Mouse (Mus musculus): ENCODE data around the gene Prune1.

Prune1 gene

DNA sequence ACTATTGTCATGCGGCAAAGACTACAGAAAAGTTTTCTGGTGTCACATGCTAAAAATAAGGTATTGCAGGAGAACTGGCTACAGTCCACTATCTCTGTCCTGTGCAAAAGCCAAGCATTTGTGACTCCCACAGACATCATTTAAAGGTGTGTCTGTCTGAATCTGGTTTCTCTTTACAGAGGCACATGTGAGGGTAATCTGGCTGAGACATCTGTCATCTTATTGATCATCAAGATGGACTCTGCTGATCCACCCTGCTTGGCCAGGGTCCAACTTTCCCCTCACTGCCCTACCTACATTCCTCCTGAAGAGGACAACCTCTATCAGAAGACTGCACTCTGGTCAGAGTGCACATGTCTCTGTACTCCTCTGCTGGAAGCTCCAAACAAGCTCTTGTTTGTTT, 4.7 kb downstream of the Prune1 start:
- DNase-seq (ENCODE audit: low read depth, low spot score), result no peak

DNA sequence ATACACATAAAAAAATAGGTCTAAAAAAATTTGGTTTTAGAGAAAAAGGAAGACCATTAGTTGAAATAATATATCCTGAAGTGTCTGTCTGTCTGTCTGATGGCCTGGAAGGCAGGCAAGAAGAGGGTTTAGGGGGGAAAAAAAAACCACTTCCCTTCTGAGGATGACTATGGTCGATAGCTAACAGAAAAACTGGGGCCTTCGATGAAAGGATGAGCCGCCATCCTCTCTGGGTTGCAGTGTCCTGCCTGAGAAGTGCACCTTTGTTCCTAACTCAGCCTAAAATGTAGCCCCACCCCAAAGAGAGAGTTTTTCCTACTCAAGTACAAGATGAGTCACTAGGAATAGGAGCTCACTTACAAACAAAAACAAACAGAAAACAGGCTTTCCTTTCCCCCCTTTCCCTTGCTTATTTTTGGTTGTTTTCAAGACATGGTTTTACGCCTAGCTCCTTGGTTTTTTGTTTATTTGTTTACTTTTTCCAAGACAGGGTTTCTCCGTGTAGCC, 5.4 kb downstream of the Prune1 start:
- DNase-seq (ENCODE audit: low read depth, low spot score), result no peak

DNA sequence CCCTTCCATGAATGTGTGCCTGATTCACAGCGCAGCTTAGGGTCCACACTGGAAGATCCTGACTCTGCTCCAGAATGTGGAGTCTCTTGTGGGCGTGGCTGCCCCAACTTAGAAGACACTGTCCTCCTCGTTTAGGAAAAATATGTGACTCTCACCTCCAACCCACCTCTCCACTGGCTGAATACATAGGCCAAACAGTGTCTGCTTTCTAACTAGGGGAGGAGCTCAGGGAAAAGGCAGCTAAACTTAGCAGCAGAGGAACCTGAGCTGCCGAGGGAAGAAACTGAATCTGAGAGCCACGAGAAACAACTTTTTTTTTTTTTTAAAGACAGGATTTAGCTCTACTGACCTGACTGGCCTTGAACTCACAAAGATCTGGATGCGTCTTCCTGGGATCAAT, 6.7 kb downstream of the Prune1 start:
- no peak for DNase-seq (ENCODE audit: low read depth, low spot score)

DNA sequence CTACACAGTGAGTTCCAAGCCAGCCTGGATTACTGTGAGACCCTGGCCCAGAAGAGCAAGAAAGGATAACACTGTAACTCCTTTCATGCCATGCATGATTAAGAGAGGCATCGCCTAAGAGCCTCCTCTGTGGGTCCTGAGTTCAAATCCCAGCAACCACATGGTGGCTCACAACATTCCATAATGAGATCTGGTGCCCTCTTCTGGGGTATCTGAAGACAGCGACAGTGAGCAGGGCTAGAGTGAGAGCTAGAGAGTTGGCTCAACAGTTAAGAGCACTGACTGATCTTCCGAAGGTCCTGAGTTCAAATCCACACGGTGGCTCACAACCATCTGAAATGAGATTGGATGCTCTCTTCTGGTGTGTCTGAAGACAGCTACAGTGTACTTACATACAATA, 7.4 kb downstream of the Prune1 start:
- no peak for DNase-seq (ENCODE audit: low read depth, low spot score)

DNA sequence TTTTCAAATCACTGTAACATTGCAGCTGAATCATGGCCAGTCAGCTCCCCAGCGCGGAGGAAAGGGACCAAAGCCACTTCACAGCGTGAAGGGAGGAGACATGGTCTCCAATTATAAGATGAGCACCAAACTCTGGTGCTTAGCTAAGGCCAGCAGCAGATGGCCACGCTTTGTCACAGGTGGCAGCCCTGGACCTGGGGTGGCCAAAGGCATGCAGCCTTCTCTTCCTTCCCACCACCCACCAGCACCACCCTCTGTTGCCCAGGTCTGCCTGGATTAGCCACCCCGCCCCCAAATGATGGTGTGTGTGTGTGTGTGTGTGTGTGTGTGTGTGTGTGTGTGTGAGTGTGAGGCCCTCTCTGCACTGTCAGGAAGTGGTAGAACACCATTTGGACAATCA, 8.4 kb downstream of the Prune1 start:
- no peak for DNase-seq (ENCODE audit: low read depth, low spot score)

DNA sequence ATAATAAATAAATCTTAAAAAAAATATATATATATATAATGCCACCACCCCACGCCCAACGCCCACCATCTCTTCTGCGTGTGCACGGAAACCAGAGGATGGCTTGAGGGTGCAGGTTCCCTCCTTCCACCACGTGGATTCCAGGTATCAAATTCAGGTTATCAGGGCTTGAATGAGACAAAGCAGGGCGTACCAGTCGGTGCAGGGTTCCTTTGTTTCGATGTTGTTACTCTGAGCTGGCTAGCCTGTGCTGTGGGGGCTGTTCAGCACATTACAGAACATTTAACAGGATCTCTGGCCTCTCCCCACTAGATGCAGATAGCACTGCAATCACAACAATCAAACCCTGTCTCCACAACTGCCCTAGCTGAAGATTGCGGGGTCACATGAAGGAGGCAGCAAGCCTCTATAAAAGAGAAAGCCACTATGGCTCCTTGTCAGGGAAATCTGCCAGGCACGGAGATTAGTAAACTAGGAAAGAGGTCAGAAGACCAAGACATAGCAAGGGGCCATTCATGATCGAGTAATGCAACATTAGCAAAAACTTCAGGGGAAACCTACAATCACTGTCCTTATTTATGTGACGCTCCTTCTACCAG, 11.0 kb downstream of the Prune1 start:
- no peak for DNase-seq (ENCODE audit: low read depth, low spot score)

DNA sequence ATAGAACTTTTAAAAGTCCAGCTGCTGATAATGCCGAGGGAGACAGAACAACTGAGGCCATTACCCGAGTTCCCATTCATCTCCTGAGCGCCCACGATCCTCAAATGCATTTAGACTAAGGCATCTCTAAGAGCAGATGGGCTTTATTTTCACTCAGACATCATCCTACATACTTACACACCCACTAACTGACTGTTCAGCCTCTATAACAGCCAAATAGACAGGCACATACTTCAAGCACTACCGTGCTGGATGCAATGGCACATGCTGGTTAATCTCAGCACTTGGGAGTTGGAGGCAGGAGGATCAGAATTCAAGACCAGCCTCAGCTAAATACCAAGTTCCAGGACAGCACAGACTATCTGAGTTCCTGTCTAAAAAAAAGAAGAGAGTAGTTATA, 12.1 kb downstream of the Prune1 start:
- no peak for DNase-seq (ENCODE audit: low read depth, low spot score)

DNA sequence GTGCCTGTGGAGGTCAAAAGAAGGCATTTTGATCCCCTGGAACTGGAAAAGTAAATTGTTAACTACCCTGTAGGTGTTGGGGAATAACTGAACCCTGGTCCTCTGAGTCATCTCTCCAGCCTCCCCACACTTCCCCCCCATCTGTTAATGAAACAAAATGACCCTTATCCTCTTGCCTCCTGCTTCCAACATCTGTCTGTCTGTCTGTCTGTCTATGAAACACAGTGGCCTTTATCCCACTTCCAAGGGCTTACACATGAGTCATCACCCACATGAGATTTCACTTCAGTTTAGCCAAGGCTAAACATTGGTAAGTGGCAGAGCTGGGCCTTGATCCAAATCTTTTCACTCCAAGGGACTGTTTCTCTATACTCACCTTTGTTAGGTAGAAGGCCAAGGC, 14.0 kb downstream of the Prune1 start:
- DNase-seq (ENCODE audit: low read depth, low spot score), result no peak

DNA sequence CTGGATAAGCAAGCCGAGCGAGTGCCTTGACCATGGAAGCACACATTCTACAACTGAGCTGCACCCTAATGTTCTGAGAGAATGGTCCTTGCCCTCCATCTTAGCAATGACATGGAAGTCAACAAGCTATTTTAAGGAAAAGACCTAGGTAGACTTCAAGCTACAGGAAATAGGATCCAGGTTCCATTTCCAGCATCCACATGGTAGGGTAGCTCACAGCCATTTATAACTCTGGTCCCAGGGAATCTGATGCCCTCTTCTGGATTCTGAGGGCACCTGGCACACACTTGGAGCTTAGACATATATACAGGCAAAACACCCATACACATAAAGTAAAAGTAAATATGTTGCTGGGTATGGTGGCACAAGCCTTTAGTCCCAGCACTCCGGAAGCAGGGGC, 15.8 kb downstream of the Prune1 start:
- DNase-seq (ENCODE audit: low read depth, low spot score), result no peak

DNA sequence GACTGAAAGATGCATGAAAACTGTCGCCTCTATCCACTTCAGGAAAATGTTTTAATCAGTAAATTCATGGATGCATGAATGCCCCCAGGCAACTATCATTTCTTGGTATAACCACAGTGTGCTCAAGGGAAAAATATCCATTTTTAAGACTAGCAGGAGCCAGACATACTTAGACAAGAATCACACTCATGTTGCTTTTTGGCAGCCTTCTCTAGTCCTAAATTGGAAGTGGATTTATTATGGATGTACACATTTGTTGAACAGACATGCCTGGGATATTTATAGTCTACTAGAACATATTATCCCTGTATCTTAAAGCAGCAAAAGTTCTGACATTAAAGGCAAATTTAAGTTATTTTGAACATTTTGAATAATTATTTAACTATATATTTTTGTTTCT, 17.2 kb downstream of the Prune1 start:
- no peak for DNase-seq (ENCODE audit: low read depth, low spot score)

DNA sequence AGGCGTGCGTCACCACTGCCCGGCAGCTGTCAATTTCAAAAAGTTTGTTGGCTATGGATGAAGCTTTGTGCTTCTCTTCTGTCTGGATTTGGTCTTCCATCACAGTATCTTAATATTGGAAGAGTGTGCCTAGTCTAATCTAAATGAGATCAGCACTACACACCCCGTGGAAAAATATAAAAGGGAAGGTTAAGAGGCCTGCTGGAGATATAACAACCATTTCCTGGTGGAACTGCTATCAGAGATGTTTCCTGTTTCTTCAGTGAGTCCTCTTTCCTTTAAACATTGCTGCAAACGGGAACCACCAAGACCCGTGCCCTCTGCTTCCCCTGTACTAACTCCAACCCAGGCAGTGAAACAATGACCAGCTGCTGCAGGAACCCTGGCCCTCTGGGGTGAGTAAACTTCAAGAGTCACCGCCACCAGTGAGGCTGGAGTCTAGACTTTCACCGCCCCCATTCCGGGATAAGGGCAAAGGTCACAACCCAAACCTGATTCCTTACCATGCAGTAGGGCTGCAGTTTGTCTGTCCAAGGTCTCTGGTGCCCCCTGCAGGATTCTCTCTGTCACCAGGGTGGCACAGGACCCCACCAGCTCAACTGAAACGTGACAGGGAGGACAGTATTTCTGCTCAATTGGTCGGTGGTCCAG, 18.7 kb downstream of the Prune1 start:
- no peak for DNase-seq (ENCODE audit: low read depth, low spot score)

DNA sequence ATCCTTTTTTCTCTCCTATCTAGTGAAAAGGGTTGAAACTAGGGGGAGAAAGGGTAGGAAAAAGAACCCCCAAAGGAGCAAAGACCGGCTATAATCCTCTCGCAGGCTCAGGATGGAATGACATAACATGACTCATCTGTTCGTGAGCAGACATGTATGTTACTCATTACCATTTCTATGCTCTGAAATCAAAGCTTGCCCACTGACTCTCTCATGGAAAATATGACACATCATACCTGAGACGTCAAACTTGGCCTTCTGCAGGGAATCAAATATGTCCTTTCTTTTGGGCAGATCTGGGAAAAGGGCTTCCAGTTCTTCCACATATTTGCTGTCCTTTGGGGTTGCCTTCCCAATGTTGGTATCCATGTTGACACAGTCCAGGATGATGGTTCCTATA, 19.9 kb downstream of the Prune1 start:
- DNase-seq (ENCODE audit: low read depth, low spot score), result no peak

DNA sequence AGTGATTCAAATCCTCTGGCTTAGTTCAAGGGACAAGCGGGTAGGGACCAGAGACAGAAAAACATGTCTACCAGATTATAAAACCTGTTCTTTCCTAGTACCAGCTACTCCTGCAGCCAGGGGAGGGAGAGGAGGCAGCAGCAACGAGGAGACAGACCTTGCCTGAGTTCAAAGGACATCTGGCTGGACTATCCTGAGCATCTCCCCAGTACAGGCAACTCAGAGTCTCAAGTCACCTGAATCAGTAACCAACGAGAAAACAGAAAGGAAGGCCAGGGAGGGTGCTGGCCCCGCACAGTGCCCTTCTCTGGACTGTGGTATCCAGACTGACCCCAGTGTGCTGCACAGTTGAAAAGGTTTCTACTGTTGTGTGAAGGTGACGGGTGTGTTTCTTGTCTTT, 24.9 kb downstream of the Prune1 start:
- DNase-seq (ENCODE audit: low read depth, low spot score), result no peak

DNA sequence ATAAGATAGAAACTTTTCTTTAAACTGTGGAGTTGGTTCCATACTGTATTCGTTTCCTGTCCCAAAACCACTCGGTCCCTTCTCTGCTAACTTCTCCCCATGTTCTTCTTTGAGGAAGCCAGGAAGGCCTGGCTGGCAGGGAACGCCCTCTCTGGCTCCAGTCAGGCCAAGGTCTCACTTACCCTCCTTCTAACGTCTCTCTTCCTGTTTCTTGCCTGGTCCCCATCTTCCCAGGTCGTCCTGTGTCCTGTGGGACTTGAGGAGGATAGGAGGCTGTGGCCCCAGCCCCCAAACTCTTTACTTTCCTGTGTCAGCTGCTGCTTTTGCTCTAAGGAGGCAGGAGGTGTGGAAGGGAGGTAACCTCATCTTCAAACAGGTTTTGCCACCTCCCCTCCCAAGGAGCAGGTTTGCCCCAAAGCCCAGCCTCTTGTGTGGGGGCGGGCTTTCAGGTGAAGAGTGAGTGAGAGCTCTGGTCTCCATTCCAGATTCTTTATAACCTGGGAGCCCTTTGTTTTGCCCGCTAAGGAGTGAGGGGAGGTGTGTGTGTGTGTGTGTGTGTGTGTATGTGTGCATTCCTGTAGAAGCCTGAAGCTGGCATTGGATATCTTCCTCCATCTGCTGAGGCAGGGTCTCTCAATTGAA, 31.0 kb downstream of the Prune1 start, which contains the start of gene Bnipl:
Gene Bnipl, minus strand, starts transcription at position 411 of the 642 bp plus-strand sequence.
- DNase-seq (ENCODE audit: low read depth, low spot score), result no peak

DNA sequence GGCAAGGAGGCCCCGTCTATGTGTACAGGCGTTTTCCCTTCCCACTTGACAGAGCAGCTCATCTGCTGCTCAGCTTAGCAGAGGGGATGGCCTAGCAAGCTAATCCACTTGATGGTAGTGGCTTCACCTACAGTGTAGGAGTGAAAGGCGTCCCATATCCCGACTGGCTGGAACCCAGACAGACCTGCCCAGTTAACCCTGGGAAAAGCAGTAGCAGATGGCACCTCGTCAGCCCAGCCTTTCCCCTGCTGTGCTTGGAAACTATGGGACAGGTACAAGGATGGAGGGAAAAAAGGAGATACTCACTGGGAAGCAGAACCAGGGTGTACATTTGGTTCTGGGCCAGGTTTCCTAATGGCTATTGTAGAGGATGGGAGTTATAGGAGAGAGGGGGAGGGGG, 31.5 kb downstream of the Prune1 start:
- DNase-seq (ENCODE audit: low read depth, low spot score), result no peak

DNA sequence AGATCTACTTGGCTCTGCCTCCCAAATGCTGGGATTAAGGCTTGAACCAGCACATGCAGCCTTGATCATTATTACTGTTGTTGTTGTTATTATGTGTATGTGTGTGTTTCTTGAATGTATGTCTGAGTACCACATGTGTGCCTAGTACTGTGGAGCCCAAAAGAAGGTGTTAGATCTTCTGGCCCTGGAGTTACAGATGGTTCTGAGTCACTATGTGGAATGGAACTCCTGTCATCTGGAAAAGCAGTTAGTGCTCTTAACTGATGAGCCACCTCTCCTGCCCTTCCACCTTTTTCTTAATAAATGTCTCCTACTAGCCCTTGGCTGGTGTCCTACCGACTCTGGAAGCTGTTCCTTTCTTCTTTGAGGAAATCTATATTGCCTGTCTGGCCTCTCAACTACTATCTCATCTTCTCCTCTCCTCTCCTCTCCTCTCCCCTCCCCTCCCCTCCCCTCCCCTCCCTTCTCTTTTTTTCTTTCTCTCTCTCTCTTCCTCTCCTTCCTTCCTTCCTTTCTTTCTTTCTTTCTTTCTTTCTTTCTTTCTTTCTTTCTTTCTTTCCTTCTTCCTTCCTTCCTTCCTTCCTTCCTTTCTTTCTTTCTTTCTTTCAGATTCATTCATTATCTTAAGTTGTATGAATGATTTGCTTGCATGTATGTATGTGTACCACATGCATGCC, 34.1 kb downstream of the Prune1 start:
- DNase-seq (ENCODE audit: low read depth, low spot score), result no peak

DNA sequence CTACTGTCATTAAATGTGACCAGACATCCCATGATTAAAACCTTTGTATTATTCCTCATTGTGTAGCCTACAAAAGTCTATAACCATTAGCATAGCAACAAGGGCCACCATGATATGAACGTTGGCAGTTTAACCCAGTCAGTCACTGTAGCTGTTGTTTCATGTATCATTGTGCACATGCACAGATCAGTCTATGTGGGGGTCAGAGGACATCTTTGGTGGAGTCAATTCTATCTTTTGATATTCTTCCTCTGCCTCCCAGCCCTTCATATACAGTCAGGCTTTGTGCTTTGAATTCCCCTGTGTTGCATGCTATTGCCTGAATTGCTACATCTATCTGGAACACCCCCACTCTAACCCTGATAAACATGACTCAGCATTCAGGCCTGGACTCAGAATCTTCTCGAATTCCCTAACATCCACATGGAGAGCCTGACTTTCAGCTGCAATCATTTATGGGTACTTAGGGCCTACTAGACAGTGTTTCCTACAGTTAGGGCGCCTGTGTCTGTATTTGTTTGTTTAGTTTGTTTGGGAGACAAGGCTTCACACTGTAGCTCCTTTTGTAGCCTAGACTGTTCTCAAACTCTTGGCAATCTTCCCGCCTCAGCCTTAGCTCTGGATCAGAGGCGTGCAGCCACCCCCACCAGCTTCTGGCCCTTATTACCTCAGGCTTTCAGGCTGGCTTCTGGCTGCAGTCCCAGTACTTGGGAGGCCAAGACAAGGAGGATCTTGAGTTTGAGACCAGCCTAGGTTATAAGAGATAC, 35.2 kb downstream of the Prune1 start:
- DNase-seq (ENCODE audit: low read depth, low spot score), result no peak

DNA sequence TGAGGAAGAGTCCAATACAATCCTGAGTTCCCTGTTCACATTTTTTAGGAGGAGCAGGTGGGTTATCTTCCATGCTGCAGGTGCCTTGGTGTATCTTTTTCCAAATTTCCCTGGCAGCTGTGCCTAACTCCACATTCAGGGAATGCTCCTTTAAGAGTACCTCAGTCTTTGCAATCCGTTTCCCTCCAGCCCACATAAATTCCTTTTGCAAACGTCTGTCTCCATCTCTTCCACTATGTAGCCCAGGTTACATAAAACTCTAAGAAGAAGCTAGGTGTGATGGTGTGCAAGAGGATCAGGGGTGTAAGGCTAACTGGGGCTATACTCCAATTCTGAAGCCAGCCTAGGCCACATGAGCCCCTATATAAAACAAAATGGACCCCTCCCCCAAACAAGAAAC, 38.8 kb downstream of the Prune1 start:
- no peak for DNase-seq (ENCODE audit: low read depth, low spot score)

DNA sequence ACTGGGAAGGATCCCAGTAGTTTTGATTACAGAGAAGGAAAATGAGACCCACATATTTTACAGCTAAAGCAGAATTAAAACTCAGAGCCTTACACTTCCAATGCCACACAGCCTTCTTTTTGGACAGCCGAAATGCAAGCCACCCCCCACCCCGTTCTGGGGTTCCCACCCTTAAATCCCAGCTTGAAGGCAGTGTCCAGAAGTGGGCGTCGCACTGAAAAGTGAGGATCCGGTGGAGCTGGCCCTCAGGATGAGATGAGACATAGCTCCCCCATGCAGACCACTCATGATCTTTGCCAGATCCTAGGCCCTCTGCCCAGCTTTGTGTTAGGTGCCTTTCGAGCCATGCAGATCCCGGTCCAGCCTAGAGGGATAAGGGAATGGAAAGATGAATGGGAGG, 40.4 kb downstream of the Prune1 start, which contains the start of gene Gm128:
Gene Gm128, minus strand, starts transcription at position 101 of the 400 bp plus-strand sequence.
- DNase-seq (ENCODE audit: low read depth, low spot score), result no peak

DNA sequence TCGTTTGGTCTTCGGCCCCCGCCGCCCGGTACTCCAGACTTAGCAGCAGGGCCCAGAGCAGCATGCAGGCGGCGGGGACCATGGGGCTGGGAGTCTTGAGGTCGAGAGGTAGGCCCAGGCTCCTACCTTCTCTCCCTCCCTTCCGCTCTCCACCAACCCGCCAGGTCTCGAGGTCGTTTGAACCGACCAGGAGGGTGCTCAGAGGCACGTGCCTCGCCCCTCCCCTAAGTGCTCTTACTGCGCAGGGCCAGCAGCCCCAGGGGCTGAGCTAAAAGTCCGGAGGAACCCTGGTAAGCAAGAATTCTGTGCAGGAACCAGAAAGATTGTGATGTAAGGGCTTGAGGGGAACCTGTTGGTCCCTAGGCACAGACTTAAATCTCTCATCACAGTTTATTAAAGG, 41.0 kb downstream of the Prune1 start:
- no peak for DNase-seq (ENCODE audit: low read depth, low spot score)

DNA sequence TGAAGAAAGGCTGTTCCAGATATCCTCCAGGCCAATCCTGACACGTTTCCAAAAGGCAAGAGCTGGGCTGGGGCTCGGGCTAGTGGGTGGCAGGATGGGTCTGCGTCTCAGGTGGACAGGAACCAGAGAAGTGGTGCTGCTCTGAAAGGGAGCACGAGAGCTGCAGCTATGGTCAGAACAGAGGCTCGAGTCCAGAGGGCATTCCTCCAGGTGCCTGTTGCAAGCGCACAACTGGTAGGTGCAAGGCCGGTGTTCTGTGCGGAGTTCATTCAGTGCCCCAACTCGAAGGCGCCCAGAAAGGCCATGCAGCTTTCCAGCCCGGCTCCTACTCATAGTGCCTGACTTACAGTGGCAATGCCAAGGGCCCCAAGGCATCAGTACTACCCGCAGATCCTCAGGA, 41.9 kb downstream of the Prune1 start:
- no peak for DNase-seq (ENCODE audit: low read depth, low spot score)

DNA sequence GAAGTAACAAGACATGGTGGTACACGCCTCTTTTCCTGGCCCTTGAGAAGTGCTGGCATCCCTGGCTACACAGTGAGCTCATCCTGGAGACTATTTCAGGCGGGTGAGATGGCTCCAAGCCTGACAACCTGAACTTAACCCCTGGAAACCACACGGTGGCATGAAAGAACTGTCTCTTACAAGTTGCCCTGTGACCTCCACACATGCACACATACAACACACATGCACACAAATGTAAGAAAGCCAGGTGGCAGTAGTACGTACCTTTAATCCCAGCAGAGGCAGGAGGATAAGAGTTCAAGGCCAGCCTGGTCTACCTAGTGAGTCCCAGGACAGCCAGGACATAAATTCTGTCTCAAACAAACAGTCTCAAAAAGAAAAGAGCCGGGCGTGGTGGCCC, 42.9 kb downstream of the Prune1 start:
- no peak for DNase-seq (ENCODE audit: low read depth, low spot score)
